Mouse (Mus musculus) ovary, postnatal 14 days (tissue): ENCODE results near the gene Cav2.

Experiments
- DNase-seq: peaks from one replicate; pipeline ENCODE4 v3.0.0; 2022; ENCODE audit warnings: low spot score

The Cav2 gene

DNA sequence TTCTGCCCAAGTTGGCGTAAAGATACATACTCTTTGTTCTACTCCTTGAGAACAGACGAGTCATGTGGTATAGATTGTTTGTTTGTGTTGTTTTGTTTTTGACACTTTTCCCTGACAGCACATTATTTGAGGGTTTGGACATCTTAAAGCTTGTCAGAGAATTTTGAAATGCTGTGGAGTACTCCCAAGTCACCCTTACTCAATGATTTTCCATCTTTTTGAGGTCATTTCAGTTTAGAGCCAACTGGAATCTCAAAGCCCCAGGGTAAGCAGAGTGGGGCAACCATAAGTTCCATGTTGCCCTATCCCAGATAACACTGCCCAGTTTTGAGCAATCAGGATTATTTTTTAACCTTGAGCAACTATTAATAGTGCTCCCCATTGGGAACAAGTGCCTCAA is 33.3 kb downstream of the Cav2 start:
- no peak for DNase-seq

- DNase-seq = no peak
Measured at GRCm38 (mm10) chr6:17314659-17315616, 34.0 kb downstream of the Cav2 start.

GRCm38 (mm10) chr6:17316294-17317166 is 35.5 kb downstream of the Cav2 start:
- DNase-seq = no peak

DNA sequence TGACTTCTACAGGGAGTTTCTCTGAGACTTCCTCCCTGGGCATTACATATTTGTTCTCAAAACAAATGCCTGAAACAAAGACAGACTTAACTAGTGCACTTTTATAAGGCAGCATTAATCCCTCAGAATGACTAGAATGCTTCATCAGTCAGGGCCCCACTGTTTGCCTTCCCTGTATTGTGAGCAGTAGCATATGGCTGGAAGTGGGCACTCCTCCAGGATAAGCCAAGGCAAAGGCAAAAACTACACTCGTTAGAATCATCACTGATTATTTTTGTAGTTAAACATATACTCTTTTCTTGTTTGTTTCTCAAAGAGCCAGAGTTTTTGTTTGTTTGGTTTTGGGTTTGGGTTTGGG is 36.2 kb downstream of the Cav2 start:
- no peak for DNase-seq

- no peak for DNase-seq
Measured at GRCm38 (mm10) chr6:17317944-17318343, 37.0 kb downstream of the Cav2 start.

DNA sequence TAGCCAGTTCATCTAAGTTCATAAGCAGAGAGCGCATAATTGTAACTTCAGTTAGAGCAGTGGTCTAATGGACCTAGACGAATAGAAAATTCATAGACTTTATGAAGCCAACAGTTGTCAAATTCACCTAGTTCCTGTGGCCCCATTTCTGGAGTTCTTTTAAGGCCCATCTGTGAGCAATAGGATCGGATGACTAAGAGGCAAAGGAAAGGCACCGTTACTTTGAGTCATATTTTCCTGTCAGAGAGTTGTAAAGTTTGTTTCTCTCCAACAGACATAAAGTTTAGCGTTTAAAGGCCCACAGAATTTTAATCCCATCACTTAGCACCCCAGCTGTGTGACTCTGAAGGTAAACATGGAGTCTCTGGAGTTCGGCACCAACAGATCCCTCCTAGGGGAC is 41.0 kb downstream of the Cav2 start:
- DNase-seq = no peak

- DNase-seq = no peak
Measured at GRCm38 (mm10) chr6:17327216-17327615, 46.2 kb downstream of the Cav2 start.

GRCm38 (mm10) chr6:17329801-17330200 is 48.8 kb downstream of the Cav2 start:
- DNase-seq = no peak

DNA sequence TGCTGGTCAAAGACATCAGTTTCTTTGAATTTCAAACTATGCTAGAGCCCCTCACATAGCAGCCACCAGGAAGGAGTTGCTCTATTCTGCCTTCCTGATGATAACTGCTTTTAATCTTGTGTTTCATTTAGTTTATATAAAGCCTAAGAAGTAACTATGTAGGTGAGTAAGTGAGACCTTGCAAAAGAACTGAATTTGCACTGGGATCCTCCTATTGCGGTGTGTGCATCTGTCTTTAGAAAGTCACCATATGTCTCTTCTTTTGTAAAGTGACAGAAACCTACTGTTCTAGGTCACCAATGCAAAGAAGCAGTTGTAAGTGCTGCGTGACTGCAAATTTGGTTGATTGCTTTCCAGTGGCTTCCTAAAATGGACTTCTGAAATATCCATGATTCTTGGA is 56.7 kb downstream of the Cav2 start:
- no peak for DNase-seq
